Mouse (Mus musculus): ENCODE results near the gene Arntl. TPM values are rescaled to one million over a fixed set of nuclear protein-coding genes. Genes with fewer than 3 reads are reported as not detected.
A peak's percentile ranks its signal among the peaks of the same experiment; 100 is the strongest.

Gene Arntl
- polyA plus RNA-seq, 1 experiment from 2014 or later: 5.1 TPM

- Histone ChIP-seq H3K27ac (ENCODE audit: low read depth, low read length) (no peak overlapping the region), H3K4me1 (ENCODE audit: control insufficient read depth, insufficient read depth, low read length) (no peaks in the 10 kb centered on the region), H3K4me3 (ENCODE audit: low read depth, low read length) (no peak overlapping the region), H3K9ac (ENCODE audit: low read length) (no peak overlapping the region; the same call in 1 of the 2 replicates), H3K27me3 (ENCODE audit: control insufficient read depth, insufficient read depth, low read length) (no peaks in the 10 kb centered on the region), H3K4me2 (no peak overlapping the region), H3K36me3 (ENCODE audit: control insufficient read depth, insufficient read depth, low read length) (no peaks in the 10 kb centered on the region), H3K9me3 (ENCODE audit: control insufficient read depth, low read length) (no peaks in the 10 kb centered on the region)
- WGBS: 68% methylated on average over 3 of the region's 3 CpGs
- DNase-seq (ENCODE audit: low spot score, missing footprints) (peak; percentile 28), ATAC-seq (ENCODE audit: low FRiP score) (no peak)
Measured at GRCm38 (mm10) chr7:113269921-113270320, 62.7 kb downstream of the Arntl start.

DNA sequence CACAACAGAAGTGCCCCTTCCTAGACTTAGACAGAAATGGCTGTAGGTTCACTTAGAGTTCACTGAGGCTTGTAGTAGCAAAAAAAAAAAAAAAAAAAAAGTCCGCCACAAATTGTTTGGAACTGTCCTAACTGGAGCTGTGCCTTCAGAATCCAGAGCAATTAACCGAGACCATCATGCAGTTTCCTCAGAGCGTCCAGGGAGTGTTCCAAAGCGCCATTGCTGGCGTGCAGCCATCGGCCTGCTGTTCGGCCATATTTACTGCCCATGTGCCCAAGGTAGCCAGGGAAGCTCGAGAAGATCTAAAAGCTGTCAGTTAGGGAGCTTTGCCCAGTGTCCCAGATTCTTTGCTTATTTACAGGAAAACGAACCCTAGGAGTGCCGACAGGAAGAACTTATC lies 63.3 kb downstream of the Arntl start:
- 86% methylated on average over 10 of the region's 10 CpGs for WGBS
- Histone ChIP-seq H3K4me2 (no peak overlapping the region), H3K27ac (ENCODE audit: low read depth, low read length) (no peak overlapping the region), H3K9me3 (ENCODE audit: control insufficient read depth, low read length) (no peaks in the 10 kb centered on the region), H3K36me3 (ENCODE audit: control insufficient read depth, insufficient read depth, low read length) (no peaks in the 10 kb centered on the region), H3K9ac (ENCODE audit: low read length) (no peak overlapping the region; the same call in 1 of the 2 replicates), H3K27me3 (ENCODE audit: control insufficient read depth, insufficient read depth, low read length) (no peaks in the 10 kb centered on the region), H3K4me1 (ENCODE audit: control insufficient read depth, insufficient read depth, low read length) (no peaks in the 10 kb centered on the region), H3K4me3 (ENCODE audit: low read depth, low read length) (no peak overlapping the region)
- peak; percentile 35 for DNase-seq (ENCODE audit: low spot score, missing footprints)
- no peak for ATAC-seq (ENCODE audit: low FRiP score)

GRCm38 (mm10) chr7:113270991-113271390 lies 63.7 kb downstream of the Arntl start:
- H3K27me3 ChIP-seq (ENCODE audit: control insufficient read depth, insufficient read depth, low read length): no peaks in the 10 kb centered on the region
- H3K4me3 ChIP-seq (ENCODE audit: low read depth, low read length): no peak overlapping the region
- H3K9ac ChIP-seq (ENCODE audit: low read length): no peak overlapping the region
- no peaks in the 10 kb centered on the region for H3K9me3 ChIP-seq (ENCODE audit: control insufficient read depth, low read length)
- ATAC-seq (ENCODE audit: low FRiP score): no peak
- H3K27ac ChIP-seq (ENCODE audit: low read depth, low read length): no peak overlapping the region
- 67% methylated on average over 2 of the region's 2 CpGs for WGBS
- no peak overlapping the region for H3K4me2 ChIP-seq
- no peaks in the 10 kb centered on the region for H3K36me3 ChIP-seq (ENCODE audit: control insufficient read depth, insufficient read depth, low read length)
- DNase-seq (ENCODE audit: low spot score, missing footprints): peak; percentile 21
- H3K4me1 ChIP-seq (ENCODE audit: control insufficient read depth, insufficient read depth, low read length): no peaks in the 10 kb centered on the region

DNA sequence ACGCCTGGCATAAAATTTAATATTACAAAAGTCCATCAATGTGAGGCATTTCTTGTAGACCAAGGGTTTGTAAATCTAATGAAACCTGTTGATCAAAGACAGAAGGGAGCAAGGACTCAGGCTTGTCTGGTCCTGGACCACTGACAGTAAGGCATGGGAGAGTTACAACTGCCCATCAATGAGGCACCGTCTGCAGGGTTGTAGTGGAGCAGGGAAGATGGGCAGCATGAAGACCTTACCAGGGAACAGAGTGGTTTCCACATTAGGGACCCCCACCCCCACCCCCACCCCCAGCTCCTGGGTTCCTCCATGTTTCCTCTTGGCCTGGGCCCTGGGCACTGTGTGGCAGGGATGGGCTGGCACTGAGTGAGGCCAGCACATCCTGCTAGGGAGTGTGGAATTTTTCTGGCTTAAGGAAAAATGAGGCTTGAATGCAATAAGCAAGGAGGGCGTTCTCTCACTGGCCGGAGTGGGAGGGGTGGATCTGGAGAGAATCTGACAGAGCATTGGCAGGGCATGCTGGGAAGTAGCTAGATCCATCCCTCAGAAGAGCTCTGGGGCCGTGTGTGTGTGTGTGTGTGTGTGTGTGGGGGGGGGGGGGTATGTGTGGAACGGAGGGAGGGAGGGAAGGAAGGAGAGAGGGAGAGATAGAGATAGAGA lies 65.2 kb downstream of the Arntl start:
- no peak overlapping the region for H3K4me2 ChIP-seq
- WGBS: 82% methylated on average over 5 of the region's 6 CpGs
- no peak overlapping the region for H3K27ac ChIP-seq (ENCODE audit: low read depth, low read length)
- ATAC-seq (ENCODE audit: low FRiP score) (no peak), DNase-seq (ENCODE audit: low spot score, missing footprints) (peak; percentile 72)
- H3K4me3 ChIP-seq (ENCODE audit: low read depth, low read length): no peak overlapping the region
- no peaks in the 10 kb centered on the region for H3K36me3 ChIP-seq (ENCODE audit: control insufficient read depth, insufficient read depth, low read length)
- H3K9me3 ChIP-seq (ENCODE audit: control insufficient read depth, low read length): no peaks in the 10 kb centered on the region
- H3K9ac ChIP-seq (ENCODE audit: low read length): no peak overlapping the region
- H3K27me3 ChIP-seq (ENCODE audit: control insufficient read depth, insufficient read depth, low read length): no peaks in the 10 kb centered on the region
- no peaks in the 10 kb centered on the region for H3K4me1 ChIP-seq (ENCODE audit: control insufficient read depth, insufficient read depth, low read length)

DNA sequence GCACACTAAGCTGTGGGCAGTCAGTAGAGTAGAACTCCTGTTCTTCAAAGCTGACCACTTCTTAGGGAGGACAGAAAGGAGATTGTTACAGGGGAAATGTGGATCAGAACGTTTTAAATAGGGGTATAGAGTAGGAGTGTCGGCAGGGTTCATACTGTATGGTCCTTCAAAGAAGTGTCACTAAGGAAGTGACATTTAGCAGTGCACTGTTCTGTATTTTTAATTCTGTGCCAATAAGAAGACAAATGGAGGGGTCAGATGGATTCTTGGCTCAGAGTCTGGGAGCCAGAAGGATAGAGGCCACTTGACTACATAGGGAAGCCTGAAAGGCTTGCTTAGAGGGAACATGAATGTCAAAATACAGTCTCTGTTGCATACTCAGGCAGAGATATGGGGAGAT lies 70.0 kb downstream of the Arntl start:
- Histone ChIP-seq H3K4me2 (no peak overlapping the region), H3K9me3 (ENCODE audit: control insufficient read depth, low read length) (no peaks in the 10 kb centered on the region), H3K36me3 (ENCODE audit: control insufficient read depth, insufficient read depth, low read length) (no peaks in the 10 kb centered on the region), H3K9ac (ENCODE audit: low read length) (no peak overlapping the region), H3K4me3 (ENCODE audit: low read depth, low read length) (no peak overlapping the region), H3K27me3 (ENCODE audit: control insufficient read depth, insufficient read depth, low read length) (no peaks in the 10 kb centered on the region), H3K4me1 (ENCODE audit: control insufficient read depth, insufficient read depth, low read length) (no peaks in the 10 kb centered on the region), H3K27ac (ENCODE audit: low read depth, low read length) (no peak overlapping the region)
- ATAC-seq (ENCODE audit: low FRiP score) (no peak), DNase-seq (ENCODE audit: low spot score, missing footprints) (no peak)
- WGBS: 86% methylated on average over 2 of the region's 2 CpGs

DNA sequence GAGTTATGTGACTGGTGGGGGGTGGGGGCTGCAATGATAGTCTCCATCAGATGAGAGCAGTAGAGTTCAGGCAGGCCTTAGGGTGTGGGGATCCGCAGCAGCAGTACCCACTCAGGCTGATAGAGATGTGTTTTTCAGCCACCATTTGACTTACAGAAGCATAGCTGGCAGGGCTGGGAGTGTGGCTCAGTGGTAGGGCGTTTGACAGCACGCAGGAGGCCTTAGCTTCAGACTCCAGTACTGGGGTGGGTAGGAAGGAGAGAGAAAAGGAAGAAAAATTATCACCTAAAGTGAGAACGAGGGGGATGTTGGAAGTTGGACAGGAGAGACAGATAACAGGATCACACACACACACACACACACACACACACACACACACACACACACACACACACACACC lies 71.2 kb downstream of the Arntl start:
- 90% methylated on average over 4 of the region's 4 CpGs for WGBS
- no peak overlapping the region for H3K27ac ChIP-seq (ENCODE audit: low read depth, low read length)
- no peaks in the 10 kb centered on the region for H3K9me3 ChIP-seq (ENCODE audit: control insufficient read depth, low read length)
- H3K9ac ChIP-seq (ENCODE audit: low read length): no peak overlapping the region
- DNase-seq (ENCODE audit: low spot score, missing footprints): no peak
- H3K36me3 ChIP-seq (ENCODE audit: control insufficient read depth, insufficient read depth, low read length): no peaks in the 10 kb centered on the region
- no peak overlapping the region for H3K4me3 ChIP-seq (ENCODE audit: low read depth, low read length)
- H3K4me1 ChIP-seq (ENCODE audit: control insufficient read depth, insufficient read depth, low read length): no peaks in the 10 kb centered on the region
- no peaks in the 10 kb centered on the region for H3K27me3 ChIP-seq (ENCODE audit: control insufficient read depth, insufficient read depth, low read length)
- no peak for ATAC-seq (ENCODE audit: low FRiP score)
- no peak overlapping the region for H3K4me2 ChIP-seq

DNA sequence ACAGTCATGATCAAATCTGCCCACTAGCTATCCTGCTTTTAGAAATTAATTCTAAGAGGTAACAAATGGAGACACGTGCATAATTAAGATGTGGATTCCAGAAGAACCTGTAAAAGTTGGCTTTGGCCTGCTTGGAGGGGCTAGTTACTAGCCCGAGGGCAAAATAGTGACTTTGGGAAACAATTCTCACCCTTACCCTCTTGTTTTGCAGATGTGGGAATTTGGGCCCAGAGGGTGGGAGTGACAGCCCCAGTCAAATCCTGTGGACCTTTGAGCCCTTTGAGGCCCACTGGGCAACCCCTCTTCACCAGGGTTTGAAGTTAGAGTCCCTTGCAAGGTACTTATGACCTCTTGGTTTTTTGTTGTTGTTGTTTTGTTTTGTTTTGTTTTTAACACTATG lies 72.0 kb downstream of the Arntl start:
- Histone ChIP-seq H3K27ac (ENCODE audit: low read depth, low read length) (no peak overlapping the region), H3K9ac (ENCODE audit: low read length) (no peak overlapping the region), H3K4me2 (no peak overlapping the region), H3K4me3 (ENCODE audit: low read depth, low read length) (no peak overlapping the region), H3K36me3 (ENCODE audit: control insufficient read depth, insufficient read depth, low read length) (no peaks in the 10 kb centered on the region), H3K27me3 (ENCODE audit: control insufficient read depth, insufficient read depth, low read length) (no peaks in the 10 kb centered on the region), H3K9me3 (ENCODE audit: control insufficient read depth, low read length) (no peaks in the 10 kb centered on the region), H3K4me1 (ENCODE audit: control insufficient read depth, insufficient read depth, low read length) (no peaks in the 10 kb centered on the region)
- ATAC-seq (ENCODE audit: low FRiP score) (no peak), DNase-seq (ENCODE audit: low spot score, missing footprints) (no peak)
- WGBS: 83% methylated on average over 2 of the region's 2 CpGs

DNA sequence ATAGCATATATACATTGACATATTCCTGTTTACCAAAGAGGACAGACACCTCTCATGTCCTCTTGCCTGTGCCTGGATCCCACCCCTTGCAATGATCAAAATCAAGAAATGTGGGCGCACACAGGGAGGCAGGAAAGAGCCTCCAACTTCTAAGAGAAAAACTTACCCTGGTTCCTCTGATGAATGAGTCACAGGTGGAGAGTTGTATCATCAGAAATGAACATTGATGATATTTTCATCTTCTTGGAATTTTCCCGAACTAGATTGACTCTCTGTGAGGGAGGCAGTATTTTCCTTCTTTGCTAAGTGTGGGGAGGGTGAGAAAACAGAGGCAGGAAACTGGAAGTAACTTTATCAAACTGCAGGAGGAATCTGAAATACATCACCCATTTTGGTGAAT lies 78.1 kb downstream of the Arntl start:
- no peaks in the 10 kb centered on the region for H3K4me1 ChIP-seq (ENCODE audit: control insufficient read depth, insufficient read depth, low read length)
- H3K27me3 ChIP-seq (ENCODE audit: control insufficient read depth, insufficient read depth, low read length): no peaks in the 10 kb centered on the region
- H3K9ac ChIP-seq (ENCODE audit: low read length): no peak overlapping the region
- no peaks in the 10 kb centered on the region for H3K9me3 ChIP-seq (ENCODE audit: control insufficient read depth, low read length)
- H3K4me2 ChIP-seq: no peak overlapping the region
- 92% methylated on average over 2 of the region's 2 CpGs for WGBS
- no peak for ATAC-seq (ENCODE audit: low FRiP score)
- no peak overlapping the region for H3K27ac ChIP-seq (ENCODE audit: low read depth, low read length)
- H3K4me3 ChIP-seq (ENCODE audit: low read depth, low read length): no peak overlapping the region
- DNase-seq (ENCODE audit: low spot score, missing footprints): no peak
- no peaks in the 10 kb centered on the region for H3K36me3 ChIP-seq (ENCODE audit: control insufficient read depth, insufficient read depth, low read length)

GRCm38 (mm10) chr7:113289211-113289610 lies 81.9 kb downstream of the Arntl start:
- no peak overlapping the region for H3K4me3 ChIP-seq (ENCODE audit: low read depth, low read length)
- no peaks in the 10 kb centered on the region for H3K27me3 ChIP-seq (ENCODE audit: control insufficient read depth, insufficient read depth, low read length)
- H3K27ac ChIP-seq (ENCODE audit: low read depth, low read length): no peak overlapping the region
- H3K4me2 ChIP-seq: no peak overlapping the region
- H3K36me3 ChIP-seq (ENCODE audit: control insufficient read depth, insufficient read depth, low read length): no peaks in the 10 kb centered on the region
- no peak for DNase-seq (ENCODE audit: low spot score, missing footprints)
- no peak for ATAC-seq (ENCODE audit: low FRiP score)
- H3K9ac ChIP-seq (ENCODE audit: low read length): no peak overlapping the region
- H3K9me3 ChIP-seq (ENCODE audit: control insufficient read depth, low read length): no peaks in the 10 kb centered on the region
- 94% methylated on average over 1 of the region's 1 CpGs for WGBS
- no peaks in the 10 kb centered on the region for H3K4me1 ChIP-seq (ENCODE audit: control insufficient read depth, insufficient read depth, low read length)
